Mouse (Mus musculus) frontal cortex, adult 2 months (tissue): ENCODE measurements around the gene Ptpn3. TPM values are rescaled to one million over a fixed set of nuclear protein-coding genes. Genes with fewer than 3 reads are reported as not detected.
A peak's percentile ranks its signal among the peaks of the same experiment; 100 is the strongest.
"Not testable (repeated sequence)": the region's sequence is repeated elsewhere in the genome, so short reads cannot be mapped to it uniquely, and the experiment has no call there.

Experiments used
- DNase-seq, 2 experiments: peaks; one replicate each; pipeline ENCODE4 v3.0.0; 2022; ENCODE audit warnings: low spot score in 1 of 2; ENCODE audit errors: extremely low spot score in 1 of 2
- polyA plus RNA-seq: library from polyadenylated mRNA; depleted of rRNA; stranded (reverse); fragments of >200 nt; gene quantifications from 2 replicates; pipeline ENCODE4 v1.2.3, GENCODE M21; 2012

The Ptpn3 gene
- polyA plus RNA-seq, 1 experiment: 18.9 TPM

DNA sequence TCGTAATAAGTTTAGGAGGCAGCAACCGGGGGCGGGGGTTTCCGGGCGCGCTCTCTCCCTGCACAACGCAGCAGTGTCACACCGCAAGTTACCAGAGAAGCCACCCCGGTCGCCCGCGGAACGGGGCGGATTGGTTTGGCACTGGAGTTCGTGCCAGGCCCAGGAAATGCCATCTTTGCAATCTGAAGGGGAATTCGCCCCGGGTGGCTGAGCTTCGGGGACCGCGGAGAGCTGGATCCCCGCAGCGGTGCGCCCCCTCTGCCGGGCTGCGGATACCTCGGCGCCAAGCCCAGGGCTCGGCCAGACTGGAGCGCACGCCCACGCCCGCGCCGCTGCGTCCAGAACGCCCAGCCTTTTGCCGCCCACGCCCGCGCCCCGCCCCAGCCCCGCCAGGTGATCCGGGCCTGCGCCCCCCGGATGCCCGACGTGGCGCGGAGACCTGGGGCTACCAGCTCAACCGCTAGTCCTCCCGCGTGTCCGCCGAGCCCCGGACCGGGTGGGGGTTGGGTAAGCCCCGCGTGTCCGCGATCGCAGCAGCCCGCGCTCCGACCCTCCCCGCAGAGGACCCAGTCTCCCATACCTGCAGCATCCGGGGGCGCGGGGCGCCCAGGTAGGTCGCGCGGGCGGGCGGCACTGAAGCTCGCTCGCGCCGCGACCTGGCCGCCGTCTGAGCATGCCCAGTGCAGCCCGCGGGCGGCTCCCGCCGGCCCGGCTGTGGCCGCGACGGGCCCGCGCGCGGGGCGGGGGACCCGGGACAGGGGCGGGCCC is 1.8 kb downstream of the Ptpn3 start:
- peak in 1 of 2 experiments; percentile 51 for DNase-seq

GRCm38 (mm10) chr4:57299308-57299700 is 2.3 kb downstream of the Ptpn3 start:
- peak in 1 of 2 experiments; percentile 42 for DNase-seq

DNA sequence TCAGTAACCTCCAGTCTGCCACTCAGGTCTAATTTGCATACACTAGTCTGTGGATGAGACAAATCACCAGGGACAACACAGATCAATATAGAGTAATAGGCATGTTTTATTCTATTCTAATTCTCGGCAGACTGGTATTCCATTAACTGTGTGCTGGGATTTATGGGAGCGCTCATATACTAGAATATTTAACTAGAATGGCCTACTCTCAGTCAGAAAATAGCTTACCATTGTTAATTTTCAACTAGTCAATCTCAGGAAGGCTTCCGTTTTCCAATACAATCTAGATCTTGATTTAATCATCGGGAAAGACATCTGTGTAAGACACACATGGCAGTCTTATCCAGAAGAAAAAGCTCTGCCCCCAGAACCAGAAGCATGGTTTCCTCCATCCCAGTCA is 3.5 kb downstream of the Ptpn3 start:
- DNase-seq: no peak

DNA sequence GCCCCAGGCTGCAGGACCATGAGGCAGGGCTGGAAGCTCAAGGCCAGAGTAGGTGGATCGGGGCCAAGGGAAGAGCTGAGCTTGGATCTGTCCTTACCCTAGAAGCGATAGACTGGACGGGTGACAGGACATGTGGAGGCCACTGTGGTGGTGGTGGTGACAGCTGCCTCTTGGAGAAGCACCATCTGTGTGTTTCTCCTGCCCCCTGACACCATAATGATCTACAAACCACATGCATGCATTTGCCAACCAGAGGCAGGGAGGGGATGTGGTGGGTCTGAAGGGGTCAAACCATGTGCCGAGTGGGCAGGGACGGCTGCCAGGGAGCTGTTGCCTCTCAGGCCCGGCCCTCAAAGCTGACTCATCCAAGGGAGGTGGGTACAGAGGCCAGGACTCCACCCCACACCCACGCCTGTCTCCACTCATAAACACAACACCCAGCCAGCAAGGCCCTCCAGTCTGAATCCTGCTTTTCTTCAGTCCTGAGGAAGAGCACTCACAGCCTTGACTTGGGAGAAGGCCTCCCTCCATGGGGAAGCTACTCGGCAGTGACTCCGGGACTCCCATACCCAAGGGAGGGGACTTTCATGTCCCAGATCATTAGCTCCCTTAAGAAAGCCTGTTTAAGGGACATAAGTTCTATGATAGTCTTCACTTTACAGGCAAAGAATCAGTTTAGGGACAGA is 6.5 kb downstream of the Ptpn3 start:
- DNase-seq: no peak

DNA sequence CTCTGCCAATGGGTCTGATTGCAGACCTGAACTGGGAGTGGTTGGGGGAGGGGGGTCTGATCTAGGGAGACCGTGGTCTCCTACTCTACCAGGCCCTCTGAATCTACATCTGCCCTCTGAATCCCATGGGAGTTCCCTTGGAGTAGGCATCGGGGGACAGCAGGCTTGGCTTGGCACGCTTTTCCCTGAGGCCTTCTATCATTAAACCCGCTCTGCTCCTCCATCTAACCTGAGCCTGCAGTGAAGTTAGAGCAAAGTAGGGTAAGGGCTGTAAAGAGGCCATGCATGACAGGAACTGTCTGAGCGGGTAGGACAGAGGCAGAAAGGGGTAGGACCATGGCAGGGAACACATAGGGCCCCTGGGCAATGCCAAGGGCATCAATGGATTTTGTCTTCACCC is 9.0 kb downstream of the Ptpn3 start:
- no peak for DNase-seq

DNA sequence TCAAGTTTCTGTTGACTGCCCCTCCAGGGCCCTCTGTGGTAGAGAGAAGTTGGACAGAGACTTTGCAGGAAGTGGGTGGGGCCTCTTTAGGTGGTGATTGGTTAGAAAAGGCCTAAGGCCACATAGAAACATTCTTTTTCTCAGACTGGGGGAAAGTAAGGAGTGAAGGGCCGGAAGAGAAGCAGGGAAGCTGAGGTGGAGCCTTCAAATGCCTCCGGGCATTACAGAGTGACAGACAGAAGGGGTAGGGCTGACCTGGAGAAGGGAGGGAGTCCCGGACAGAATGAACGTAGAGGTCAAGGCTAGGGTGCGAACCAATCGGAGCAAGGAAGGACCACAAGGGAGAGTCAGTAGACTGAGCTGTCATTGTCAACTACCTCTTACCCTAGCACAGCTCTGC is 11.6 kb downstream of the Ptpn3 start:
- no peak for DNase-seq

DNA sequence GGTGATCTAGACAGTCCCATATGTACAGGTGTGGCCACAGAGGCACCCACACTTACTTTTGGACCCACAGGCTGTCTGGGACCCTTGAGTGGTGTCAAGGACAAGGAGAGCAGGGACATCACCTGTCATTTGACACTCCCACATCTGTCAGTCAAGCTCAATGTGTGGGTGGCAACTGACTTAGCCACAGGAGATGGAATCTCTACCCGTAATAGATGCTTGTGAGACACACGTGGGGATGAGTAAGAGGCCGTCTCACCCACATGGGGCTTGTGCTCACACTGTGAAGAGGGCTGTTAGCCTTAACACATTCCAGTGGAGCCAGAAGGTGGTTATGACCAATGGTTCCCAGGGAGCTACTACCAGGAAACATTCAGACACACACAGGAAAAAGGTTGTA is 13.8 kb downstream of the Ptpn3 start:
- DNase-seq: no peak

GRCm38 (mm10) chr4:57285251-57285650 is 16.4 kb downstream of the Ptpn3 start:
- DNase-seq: no peak

DNA sequence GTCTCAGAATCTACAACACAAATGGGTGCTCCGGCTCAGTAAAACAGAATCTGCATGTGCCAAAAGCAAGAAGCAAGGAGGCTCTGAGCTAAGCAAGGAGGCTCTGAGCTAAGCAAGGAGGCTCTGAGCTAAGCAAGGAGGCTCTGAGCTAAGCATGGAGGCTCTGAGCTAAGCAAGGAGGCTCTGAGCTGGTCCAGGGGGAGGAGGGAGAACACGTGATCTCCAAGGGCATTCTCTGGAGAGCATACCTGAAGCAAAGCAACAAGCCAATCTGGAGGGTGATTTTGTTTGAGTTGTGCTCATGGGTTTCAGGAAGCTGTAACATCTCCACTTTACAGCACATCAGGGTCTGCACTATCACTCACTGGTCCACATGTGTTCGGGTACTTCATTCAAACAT is 18.4 kb downstream of the Ptpn3 start:
- no peak for DNase-seq

DNA sequence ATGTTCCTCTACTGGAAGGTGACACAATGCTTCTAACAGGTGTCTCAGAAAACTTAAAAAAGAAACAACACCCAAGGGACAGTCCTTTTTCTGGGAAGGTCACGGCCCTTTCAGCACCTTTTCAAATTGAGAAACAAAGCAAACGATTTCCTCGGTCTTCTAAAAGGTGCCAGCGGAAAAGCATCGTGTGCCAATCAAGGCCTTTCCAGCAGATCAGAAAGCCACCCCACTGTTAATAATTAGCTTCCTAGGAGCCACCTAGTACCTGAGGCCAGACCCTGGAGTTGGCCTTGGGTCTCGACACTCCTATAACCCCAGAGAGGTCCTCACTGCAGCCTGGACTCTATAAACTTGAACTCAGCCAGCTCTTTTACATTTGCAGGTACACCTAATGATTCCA is 19.0 kb downstream of the Ptpn3 start:
- DNase-seq: no peak

DNA sequence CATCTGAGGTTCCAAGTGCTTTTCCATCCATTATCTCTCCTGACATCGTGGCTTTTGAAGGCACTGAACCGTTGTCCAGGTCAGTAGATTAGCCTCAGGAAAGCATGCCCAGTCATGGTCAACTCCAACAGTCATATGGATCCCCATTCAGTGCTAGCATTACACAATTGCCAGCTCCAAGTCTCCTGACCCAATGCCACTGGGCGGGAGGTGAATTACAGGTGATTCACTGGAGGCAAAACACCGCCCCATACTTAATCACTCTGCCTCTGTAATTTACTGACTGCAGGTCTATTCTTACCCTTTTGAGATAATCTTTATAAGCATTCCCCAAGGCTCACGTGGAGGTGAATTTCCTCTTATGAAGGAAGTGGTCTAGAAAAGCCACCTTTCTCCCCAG is 19.5 kb downstream of the Ptpn3 start:
- no peak for DNase-seq

DNA sequence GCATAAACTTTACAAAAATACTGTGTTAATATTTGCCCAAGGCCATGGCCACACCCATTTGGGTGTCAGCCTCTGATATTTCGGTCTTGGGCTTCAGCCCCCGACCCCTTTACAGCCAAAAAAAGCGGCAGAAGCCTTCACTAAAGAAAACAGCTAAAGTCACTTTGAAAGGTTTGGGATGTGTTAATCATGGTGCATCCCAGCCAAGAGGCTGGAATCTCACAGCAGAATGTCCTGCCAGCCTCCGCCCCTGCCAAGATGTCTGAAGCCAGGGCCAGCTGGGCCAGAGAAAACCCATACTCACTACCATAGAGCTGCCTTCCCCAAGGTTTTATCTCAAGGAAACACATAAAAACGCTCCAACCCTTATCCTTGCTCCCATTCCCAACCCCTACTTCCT is 20.7 kb downstream of the Ptpn3 start:
- no peak for DNase-seq

GRCm38 (mm10) chr4:57279229-57279628 is 22.4 kb downstream of the Ptpn3 start:
- DNase-seq: no peak

DNA sequence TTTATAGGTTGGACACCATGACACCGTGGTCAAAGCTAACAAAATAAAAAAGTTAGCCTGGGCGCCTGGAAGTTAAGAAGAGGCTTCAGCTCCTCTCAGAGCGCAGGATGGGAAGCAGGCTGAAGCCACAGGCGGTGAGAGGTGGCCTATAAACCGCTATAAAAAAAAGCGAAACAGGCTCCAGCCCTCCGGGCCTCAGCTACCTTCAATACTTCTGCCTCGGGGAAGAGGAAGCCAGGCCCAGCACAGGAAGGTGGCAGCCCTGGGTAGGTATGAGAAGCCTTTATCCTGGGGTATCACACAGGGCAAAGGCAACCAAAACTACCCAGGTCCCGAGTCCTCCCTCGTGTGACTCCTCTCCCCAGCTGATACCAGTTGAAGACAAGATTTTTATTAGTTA is 22.8 kb downstream of the Ptpn3 start:
- DNase-seq: no peak

DNA sequence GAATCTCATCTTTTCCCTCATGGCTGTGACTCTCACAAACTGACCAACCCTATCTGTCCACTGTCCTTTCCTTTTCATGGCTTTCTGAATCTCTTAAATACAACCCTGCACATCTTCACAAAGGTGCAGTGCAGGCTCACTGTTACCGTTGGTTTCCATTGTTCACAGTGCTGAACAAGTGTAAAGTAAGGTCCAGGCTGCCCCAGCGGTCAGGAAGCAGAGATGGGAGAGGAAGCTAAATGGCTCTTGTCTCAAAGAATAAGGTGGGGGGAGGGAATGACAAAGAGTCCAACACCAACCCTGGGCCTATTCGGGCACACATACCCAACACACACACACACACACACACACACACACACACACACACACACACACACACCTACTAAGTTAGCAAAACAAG is 24.0 kb downstream of the Ptpn3 start:
- no peak for DNase-seq

GRCm38 (mm10) chr4:57275116-57275743 is 26.4 kb downstream of the Ptpn3 start:
- peak in 1 of 2 experiments; percentile 80 for DNase-seq

GRCm38 (mm10) chr4:57273532-57274502 is 27.8 kb downstream of the Ptpn3 start:
- DNase-seq: no peak

GRCm38 (mm10) chr4:57270991-57271390 is 30.6 kb downstream of the Ptpn3 start:
- no peak for DNase-seq

DNA sequence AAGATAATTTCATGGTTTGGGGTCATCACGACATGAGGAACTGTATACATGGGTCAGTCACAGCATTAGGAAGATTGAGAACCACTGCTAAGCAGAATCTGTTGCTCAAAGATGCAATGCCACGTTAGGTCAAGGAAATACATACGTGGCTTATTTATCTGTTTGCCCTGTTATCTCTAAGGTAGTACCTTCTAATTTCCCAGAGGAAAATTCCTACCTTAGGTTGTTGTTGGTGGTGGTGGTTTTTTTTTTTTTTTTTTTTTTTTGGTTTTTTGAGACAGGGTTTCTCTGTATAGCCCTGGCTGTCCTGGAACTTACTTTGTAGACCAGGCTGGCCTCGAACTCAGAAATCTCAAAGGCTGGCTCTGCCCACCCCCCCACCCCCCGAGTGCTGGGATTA is 31.1 kb downstream of the Ptpn3 start:
- DNase-seq: not testable (repeated sequence)

GRCm38 (mm10) chr4:57269344-57269743 is 32.3 kb downstream of the Ptpn3 start:
- no peak for DNase-seq

- no peak for DNase-seq
These were observed 33.3 kb downstream of the Ptpn3 start for GRCm38 (mm10) chr4:57268330-57268729.
